Mouse (Mus musculus) CD4-positive, CD25-positive, alpha-beta regulatory T cell, adult 9 weeks (primary cell): ENCODE results near the gene Wapl. TPM values are rescaled to one million over a fixed set of nuclear protein-coding genes. Genes with fewer than 3 reads are reported as not detected.

Source experiments
- polyA plus RNA-seq: library from polyadenylated mRNA; unstranded; fragments of 100-300 nt; shearing (Covaris generic); gene quantifications from one replicate; pipeline ENCODE4 v1.2.1, GENCODE M21; 2017

Gene Wapl
- 14.8 TPM for polyA plus RNA-seq

DNA sequence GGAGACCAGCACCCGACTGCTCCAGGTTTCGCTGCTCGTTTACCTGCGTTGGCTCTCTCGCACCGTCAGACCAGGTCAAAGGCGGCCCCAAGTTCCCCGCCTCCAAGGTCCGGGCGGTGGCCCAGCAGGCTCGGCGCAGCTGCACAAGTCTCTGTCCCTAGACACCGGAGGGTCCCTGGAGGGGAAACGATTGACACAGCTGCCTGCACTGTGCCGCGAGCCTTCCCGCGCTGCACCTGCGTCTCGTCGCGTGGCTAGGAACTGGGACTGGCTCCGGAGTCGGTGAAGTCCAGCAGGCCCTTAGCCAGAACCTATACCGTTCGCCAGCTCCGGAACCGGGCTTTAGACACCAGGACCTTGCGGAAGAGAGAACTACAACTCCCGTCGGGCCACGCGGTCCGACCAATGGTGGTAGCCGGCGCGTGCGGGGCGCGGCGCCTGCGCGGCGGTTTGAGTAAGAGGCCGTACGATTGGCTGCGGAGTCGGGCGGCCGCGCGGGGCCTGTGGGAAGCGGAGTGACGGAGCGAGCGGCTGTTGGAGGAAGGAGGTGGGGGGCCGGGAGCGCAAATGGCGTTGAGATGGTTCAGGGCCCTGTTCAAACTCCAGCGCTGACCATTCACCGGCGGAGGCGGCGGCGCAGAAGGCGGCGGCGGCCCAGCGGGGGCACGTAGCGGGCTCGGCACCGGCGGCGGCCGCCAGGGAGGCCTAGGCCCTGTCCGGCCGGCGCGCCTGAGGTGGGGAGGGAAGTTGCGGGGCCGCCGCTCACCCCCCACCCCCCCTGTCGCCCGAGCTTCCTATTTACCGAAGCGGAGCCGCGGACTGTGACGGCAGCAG is at the start of gene Wapl:
Gene Wapl (plus strand): TSS at position 534 of the 834 bp plus-strand sequence.

Other genes starting within 250 kb of the Wapl start
- 0.15 TPM for gene Bmpr1a, start 170.6 kb upstream of the Wapl start, polyA plus RNA-seq
- not detected for gene 9230112D13Rik, start 151.1 kb upstream of the Wapl start, polyA plus RNA-seq
- gene Ldb3, start 85.2 kb upstream of the Wapl start, polyA plus RNA-seq, result not detected
- not detected for gene Opn4, start 73.8 kb upstream of the Wapl start, polyA plus RNA-seq
- not detected for gene Grid1, start 146.2 kb downstream of the Wapl start, polyA plus RNA-seq